Mouse (Mus musculus) layer of hippocampus, postnatal 25 days (tissue): ENCODE data around the gene Tanc1. TPM values are rescaled to one million over a fixed set of nuclear protein-coding genes. Genes with fewer than 3 reads are reported as not detected.

ENCODE experiments used
- DNase-seq, 2 experiments: peaks; one replicate each; pipeline ENCODE4 v3.0.0; 2022; ENCODE audit warnings: mixed read lengths in 2 of 2, low spot score in 1 of 2; ENCODE audit errors: extremely low spot score in 1 of 2
- total RNA-seq, 2 experiments: library from RNA; stranded (reverse); gene quantifications; 2 replicates each; pipeline ENCODE4 v1.2.3; 2021

The Tanc1 gene
- total RNA-seq, 2 experiments from 2014 or later = 93.6 to 107 TPM

DNA sequence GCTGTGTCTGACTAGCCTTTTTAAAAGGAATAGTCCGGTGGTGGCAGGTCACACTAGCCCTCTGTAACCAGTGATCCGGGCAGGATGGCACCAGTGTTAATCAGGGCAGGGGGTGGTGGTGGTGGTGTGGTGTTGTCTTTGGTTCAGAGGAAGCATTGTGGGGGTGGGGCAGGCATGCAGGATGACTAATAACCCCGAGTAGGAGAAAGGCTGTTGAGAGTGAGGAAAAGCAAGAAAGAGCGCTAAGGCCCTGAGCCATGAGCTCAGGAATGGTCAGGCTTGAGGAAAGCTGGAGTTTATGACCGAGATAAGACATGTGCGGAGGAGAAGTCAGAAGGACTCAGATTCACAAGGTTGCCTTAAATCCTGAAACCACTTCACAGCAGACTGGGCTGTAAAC is 64.6 kb downstream of the Tanc1 start:
- no peak for DNase-seq

GRCm38 (mm10) chr2:59679424-59680020 is 67.7 kb downstream of the Tanc1 start:
- no peak for DNase-seq

DNA sequence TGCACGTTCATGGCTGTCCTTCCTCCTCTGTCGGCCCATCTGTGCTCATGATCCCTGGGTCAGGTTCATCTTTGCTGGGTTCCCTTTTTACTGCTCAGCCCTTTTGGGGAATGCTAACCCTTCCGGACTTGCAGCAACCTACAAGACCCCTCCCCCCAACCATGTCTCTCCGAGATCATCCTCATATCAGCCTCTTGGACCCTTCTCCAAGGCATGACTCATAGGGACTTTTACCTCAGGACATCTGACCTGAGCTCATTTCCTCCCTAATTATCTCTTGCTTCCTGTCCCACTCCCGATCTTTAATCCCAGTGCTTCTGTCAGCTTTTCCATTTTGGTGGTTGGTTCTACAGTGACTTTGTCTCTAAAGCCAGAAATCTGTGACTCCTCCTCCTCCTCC is 68.9 kb downstream of the Tanc1 start:
- no peak for DNase-seq

GRCm38 (mm10) chr2:59681181-59681580 is 69.3 kb downstream of the Tanc1 start:
- DNase-seq = no peak

DNA sequence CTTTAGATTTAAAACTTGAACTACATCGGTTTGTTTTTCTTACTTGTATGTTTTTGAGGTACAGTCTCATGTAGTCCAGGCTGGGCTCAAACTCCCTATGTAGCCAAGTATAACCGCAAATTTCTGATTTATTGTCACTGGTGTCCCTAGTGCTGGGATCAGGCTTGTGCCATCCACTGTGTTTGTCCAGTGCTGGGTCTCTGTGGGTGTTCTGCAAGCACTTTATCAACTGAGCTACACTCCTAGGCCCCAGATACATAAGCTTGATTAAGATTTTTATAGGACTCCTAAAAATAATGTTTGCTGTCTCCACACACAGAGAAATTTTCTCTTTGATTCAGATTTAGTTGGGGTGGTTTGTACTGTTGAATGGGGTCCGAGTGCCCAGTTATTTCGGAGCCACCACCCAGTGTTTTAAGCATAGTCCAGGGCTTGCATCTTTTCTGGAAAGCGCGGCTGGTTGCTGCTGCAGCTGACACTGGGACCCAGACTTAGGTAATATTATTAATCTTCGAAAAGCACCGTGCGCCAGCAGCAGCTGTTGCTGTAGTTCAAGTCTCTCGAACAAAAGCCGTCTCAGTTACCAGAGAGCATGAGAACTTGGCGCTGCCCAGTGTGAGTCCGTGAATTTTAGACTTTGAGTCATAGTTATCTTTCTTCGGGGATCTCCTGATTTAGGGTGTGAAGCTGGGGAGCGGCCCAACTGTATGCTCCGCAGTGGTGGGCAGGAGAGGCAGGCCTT is 73.2 kb downstream of the Tanc1 start:
- no peak for DNase-seq

DNA sequence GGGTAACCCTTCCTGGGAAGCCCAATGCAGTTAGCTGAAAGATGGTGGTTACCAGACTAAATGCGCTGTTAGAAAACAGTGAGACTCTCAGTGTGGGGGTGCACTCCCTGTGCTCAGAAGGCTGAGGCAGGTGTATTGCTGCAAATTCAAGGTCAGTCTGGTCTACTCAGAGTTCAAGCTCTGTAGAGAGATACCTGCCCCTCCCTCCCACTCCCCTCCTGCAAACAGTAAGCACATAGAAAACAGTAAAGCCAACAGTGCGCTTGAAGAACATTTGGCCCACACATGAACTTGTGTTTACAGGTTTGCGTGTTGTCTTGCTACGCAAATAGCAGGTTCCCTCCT is 73.7 kb downstream of the Tanc1 start:
- DNase-seq = no peak

DNA sequence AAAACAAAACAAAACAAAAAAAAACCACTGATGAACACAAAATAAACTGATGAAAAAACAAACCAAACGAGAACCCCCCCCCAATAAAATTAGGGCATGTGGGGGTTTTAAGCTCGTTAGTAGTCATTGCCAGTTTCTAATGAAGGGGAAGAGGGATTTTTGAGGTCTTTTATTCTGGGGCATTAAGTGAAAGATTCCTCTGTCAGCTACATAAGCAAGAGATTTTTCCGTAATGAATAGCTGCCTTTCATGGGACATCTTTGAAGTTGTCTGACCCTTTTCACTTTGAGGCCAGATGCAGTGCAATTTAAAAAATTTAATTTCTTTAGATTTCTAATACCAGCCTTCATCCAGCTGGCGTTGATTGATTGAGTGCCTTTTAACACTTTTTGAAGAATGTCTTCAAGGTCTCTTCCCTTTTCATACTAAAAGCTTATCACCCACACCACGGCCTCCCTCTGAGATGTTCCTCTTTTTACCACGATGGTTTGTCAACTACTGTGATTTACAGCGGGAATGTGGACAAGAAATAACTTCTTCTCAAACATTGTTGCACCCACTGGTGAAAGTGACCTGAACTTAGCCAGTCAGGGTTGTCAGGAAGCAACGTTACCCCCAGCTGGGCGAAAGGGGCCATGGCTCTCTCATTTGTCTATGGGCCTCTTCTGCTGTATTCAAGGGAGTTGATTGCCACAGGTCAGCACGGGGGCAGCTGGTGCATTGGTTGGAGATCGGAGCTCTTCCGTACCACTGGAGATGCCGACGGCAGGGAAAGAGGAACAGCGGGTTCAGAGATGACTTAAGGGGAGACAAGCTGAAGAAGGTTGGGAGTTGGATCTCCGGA is 76.6 kb downstream of the Tanc1 start:
- DNase-seq = no peak

DNA sequence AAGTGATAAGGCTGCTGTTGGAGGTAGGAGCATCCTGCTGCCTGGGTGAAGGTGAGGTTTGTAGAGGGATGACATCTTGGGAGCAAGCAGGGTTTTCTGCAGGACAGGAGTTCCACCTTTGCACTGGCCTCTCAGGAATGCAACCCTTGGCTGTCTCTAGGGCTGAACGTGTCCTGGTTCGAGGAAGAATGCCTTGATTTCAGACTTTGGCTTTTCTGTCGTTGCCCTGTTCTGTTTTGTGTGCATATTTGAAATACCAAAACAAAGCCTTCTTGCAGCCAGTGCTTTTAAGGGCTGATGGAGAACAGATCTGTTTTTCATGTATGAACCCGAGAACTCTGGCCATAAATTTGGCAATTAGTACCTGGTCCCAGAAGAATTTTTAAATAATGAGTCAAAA is 79.3 kb downstream of the Tanc1 start:
- DNase-seq = no peak

DNA sequence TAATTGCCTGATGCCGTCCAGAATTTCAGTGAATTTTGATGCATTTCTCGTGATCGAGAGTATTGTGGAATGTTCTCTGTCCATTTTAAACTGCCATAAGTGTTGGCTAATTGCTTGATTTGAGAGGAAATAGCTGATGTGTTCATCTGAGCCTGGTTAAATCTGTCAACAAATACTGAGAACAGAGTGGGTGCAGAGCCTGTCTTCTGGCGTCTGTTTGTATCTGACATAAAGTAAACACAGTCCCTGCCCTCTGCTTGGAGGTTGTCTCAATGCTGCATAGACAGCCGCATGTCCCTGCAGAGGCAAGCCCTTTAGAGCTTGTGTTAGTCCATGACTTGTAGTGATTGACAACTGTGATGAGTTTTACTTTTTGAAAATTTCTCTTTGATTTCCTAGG is 81.6 kb downstream of the Tanc1 start:
- DNase-seq = no peak

- no peak for DNase-seq
These were observed 85.3 kb downstream of the Tanc1 start for GRCm38 (mm10) chr2:59697123-59697522.

GRCm38 (mm10) chr2:59697722-59698634 is 86.1 kb downstream of the Tanc1 start:
- no peak for DNase-seq

DNA sequence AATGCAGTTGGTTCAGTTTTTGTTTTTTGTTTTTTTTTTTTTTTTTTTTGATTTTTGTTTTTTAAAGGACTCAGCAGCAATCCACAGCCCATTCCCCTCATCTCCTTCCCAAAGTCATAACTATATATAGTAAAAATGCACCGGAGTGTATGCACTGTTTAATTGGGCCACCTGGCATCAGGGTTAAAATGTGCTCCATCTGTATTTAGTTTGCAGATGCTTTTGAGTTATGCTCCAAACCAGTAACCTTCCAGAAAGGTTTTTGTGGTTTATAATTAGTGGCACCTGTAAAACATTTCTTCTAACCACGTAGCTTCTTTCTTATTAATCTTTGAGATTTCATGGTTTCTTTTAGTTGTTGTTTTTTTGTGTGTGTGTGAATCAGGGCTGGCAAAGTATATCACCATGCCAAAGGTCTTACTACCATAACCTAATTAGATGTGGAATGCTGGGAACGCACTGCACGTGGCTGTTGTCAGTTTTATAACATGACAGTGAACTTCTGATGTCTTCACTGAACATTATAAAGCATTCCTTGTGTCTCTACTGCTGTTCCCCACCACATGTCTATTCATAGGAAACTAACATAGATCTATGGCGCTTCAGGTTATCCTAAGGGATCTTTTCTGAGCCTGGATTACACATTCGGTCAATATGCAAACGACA is 86.9 kb downstream of the Tanc1 start:
- no peak for DNase-seq

- no peak for DNase-seq
These were observed 88.1 kb downstream of the Tanc1 start for GRCm38 (mm10) chr2:59699893-59700292.

GRCm38 (mm10) chr2:59705221-59705620 is 93.4 kb downstream of the Tanc1 start:
- no peak for DNase-seq

- DNase-seq = no peak
These were observed 95.0 kb downstream of the Tanc1 start for GRCm38 (mm10) chr2:59706806-59707205.

DNA sequence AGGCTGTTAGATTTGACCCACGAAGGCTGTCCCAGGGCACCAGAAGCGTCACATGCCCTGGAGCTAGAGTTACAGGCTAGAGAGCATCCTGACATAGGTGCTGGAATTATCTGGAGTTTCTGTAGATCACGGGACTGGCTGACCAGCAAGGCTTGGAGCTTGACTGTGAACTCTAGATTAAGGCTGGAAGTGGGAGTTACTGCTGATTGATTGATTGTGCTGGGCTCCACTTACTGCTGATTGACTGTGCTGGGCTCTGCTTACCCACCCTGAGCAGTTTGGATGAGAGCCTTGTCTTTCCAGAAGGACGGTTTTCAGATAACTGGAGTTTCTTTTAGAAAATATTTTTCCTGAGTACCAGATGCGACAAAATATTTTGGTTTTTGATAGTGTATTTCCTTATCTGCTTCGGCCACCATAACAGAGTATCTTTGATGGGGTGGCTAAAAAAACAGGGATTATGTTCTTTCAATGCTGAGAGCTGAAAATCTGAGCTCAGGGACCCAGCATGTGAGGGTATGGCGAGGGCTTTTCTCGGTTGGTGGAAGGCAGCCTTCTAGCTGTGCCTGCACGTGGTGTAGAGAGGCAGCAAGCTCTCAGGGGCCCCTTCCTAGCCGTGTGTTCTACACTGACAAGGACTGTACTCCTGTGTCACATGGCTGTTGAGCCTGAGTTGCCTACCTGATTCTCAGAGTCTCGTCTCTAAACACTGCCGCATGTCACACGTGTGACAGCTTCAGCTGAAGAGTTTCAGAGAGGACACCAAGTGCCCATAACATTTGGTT is 96.3 kb downstream of the Tanc1 start:
- DNase-seq = no peak

GRCm38 (mm10) chr2:59710771-59711170 is 98.9 kb downstream of the Tanc1 start:
- no peak for DNase-seq

GRCm38 (mm10) chr2:59711992-59712391 is 100.2 kb downstream of the Tanc1 start:
- DNase-seq = no peak

DNA sequence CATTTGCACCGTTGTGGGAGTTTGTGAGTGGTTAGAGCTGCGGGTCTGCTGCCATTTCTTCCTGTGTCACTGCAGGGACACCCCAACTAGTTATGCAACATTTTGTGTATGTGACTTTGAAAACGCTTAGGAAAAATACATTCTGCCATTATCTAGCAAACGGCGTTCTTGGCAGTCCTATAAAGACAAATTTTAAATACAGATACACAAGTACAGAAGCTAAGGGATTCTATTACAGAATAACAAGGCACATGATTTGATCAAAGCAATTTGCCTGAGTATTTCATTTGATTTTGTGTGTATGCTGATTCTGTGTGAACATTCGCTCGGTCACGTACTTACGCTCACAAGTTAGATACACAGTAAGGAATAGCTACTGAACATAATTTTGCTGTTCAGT is 100.6 kb downstream of the Tanc1 start:
- no peak for DNase-seq
